Mouse (Mus musculus) spleen, postnatal 14 days (tissue): ENCODE data around the gene Tex30.

Experiments used
- DNase-seq, 2 experiments: peaks; one replicate each; pipeline ENCODE4 v3.0.0; 2021 to 2022; ENCODE audit warnings: low spot score in 2 of 2

Gene Tex30

GRCm38 (mm10) chr1:44042555-44042915 lies 59.7 kb downstream of the Tex30 start:
- no peak for DNase-seq

GRCm38 (mm10) chr1:44041797-44042554 lies 60.3 kb downstream of the Tex30 start:
- peak in 1 of 2 experiments; percentile 36 for DNase-seq
